Mouse (Mus musculus) liver, adult 2 months (tissue): ENCODE measurements around the gene Ccdc61. TPM values are rescaled to one million over a fixed set of nuclear protein-coding genes. Genes with fewer than 3 reads are reported as not detected.

Experiments used
- DNase-seq: peaks from one replicate; pipeline ENCODE4 v3.0.0-alpha.2; 2011; ENCODE audit warnings: low read depth, low spot score; ENCODE audit errors: extremely low read depth
- H3K27ac ChIP-seq: fragments of 200-500 bp; replicated peaks from 2 replicates; pipeline ENCODE4 v1.5.1; 2012; ENCODE audit warnings: low read depth, mild to moderate bottlenecking, control low read depth, inconsistent platforms, low read length; ENCODE audit not compliant: insufficient read depth
- H3K27me3 ChIP-seq: fragments of 200-500 bp; 2 replicates; pipeline ENCODE4 v1.6.1; 2012; ENCODE audit warnings: mild to moderate bottlenecking, moderate library complexity, low read length, inconsistent platforms; ENCODE audit not compliant: control insufficient read depth, insufficient read depth
- H3K36me3 ChIP-seq: fragments of 200-500 bp; 2 replicates; pipeline ENCODE4 v1.6.1; 2012; ENCODE audit warnings: low read length, inconsistent platforms; ENCODE audit not compliant: control insufficient read depth, insufficient read depth
- H3K4me1 ChIP-seq: fragments of 200-500 bp; 2 replicates; pipeline ENCODE4 v1.6.1; 2011; ENCODE audit warnings: low read length; ENCODE audit not compliant: control insufficient read depth, insufficient read depth
- H3K4me3 ChIP-seq: fragments of 200-500 bp; 2 replicates; pipeline ENCODE4 v1.5.1; 2011; ENCODE audit warnings: low read depth, mild to moderate bottlenecking, control low read depth, low read length, moderate library complexity; ENCODE audit not compliant: insufficient read depth
- H3K79me2 ChIP-seq: fragments of 200-500 bp; 2 replicates; pipeline ENCODE4 v1.6.1; 2012; ENCODE audit warnings: inconsistent platforms, mild to moderate bottlenecking, low read length, moderate library complexity; ENCODE audit not compliant: control insufficient read depth, insufficient read depth
- H3K9ac ChIP-seq: fragments of 200-500 bp; 2 replicates; pipeline ENCODE4 v1.6.1; 2012; ENCODE audit warnings: low read depth, mild to moderate bottlenecking, control low read depth, inconsistent platforms, low read length
- CTCF ChIP-seq: fragments of 200-500 bp; IDR thresholded peaks from 2 replicates; pipeline ENCODE4 v1.5.1; 2011; ENCODE audit warnings: low read depth, low read length, control low read depth
- POLR2A ChIP-seq: fragments of 200-500 bp; IDR thresholded peaks from 2 replicates; pipeline ENCODE4 v1.6.1; 2011; ENCODE audit warnings: low read length, control low read depth; ENCODE audit not compliant: insufficient read depth; ENCODE audit errors: extremely low read depth
- WGBS: fragments of 180-500 bp; shearing (Covaris S2); methylation state at CpG from one replicate; pipeline ENCODE4 v1.1.7; 2018; 5-methylcytosine and 5-hydroxymethylcytosine counted together
- polyA plus RNA-seq: library from polyadenylated mRNA; depleted of rRNA; stranded (reverse); fragments of >200 nt; gene quantifications from 2 replicates; pipeline ENCODE4 v1.2.3, GENCODE M21; 2012; rRNA removed
- total RNA-seq: library from RNA; depleted of rRNA; stranded (reverse); fragments of >200 nt; gene quantifications from 2 replicates; pipeline ENCODE4 v1.2.3, GENCODE M21; 2014; rRNA removed

The Ccdc61 gene
- total RNA-seq (5.6 and 7.7 TPM in 2 replicates), polyA plus RNA-seq (9.7 and 12.0 TPM in 2 replicates)

DNA sequence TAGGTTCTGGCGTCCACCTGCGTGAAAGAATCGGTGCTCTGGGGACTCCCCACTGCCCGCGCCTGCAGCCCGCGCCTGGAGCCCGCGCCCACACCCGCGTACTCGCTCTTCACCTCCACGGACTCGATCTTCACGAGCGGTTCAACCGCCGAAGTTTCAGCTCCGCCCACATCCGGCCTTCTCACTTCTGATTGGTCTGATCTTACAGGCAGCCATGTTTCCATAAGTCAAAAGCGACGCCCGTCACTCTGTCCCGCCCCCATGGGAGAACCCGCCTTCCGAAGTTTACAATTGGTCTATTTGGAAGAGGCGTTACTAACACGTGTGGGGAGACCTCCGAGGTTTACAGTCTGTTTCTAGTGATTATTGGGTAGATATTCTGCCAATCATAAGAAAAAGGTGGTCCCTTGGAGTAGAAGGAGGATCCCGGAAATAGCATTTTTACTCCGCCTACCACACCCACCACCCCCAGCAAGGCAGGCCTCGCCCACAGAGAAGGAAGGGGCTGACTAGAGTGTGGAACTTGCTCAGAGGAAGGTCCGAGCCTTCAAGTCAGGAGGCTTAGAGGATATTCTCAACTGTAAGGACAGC is at the start of gene Ccdc61:
TSS of gene Ccdc61 (minus strand) at position 175 of the 591 bp plus-strand sequence.
- Histone ChIP-seq H3K27me3 (no peaks in the 10 kb centered on the region), H3K4me3 (peak within 1 kb of the TSS; percentile 63), H3K4me1 (peaks cover 3% of the 10 kb centered on the region; the same call in 1 of the 2 replicates), H3K27ac (0 out of 2 replicates have a peak within 1 kb of the TSS, but pooled peaks have one; percentile 7), H3K79me2 (peaks cover 3% of the 10 kb centered on the region; the same call in 1 of the 2 replicates), H3K9ac (peak within 1 kb of the TSS; percentile 75), H3K36me3 (no peaks in the 10 kb centered on the region)
- DNase-seq: peak; percentile 99
- under 1% methylated on average over 33 of the region's 33 CpGs for WGBS
- TF ChIP-seq POLR2A: peak; percentile 63
- TF ChIP-seq CTCF: no peak

DNA sequence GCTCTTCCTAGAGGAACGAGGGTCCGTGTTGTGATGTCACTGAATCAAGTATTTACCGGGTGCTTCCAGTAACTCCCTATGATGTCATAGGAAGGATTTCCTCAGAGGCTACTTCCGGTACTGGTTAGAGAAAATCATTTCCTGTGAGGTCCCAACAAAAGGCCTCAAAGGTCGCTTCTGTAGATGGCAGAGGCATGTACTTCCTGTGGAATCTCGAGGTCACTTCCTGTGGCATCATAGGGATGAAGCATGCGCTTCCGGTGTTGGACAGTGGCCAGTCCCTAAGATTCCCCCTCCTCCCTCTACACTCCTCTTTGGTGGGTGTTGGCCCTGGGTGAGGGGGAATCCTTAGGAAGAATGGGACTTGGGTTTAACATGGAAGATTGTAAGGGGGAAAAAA is 49.2 kb upstream of the Ccdc61 start:
- Histone ChIP-seq H3K9ac (no peak overlapping the region), H3K4me3 (no peak overlapping the region), H3K4me1 (peaks cover 4% of the 10 kb centered on the region; the same call in 1 of the 2 replicates), H3K36me3 (no peaks in the 10 kb centered on the region), H3K27ac (peak overlapping the region; percentile 31), H3K79me2 (no peaks in the 10 kb centered on the region), H3K27me3 (peaks cover 13% of the 10 kb centered on the region; the same call in 1 of the 2 replicates)
- TF ChIP-seq CTCF (no peak), POLR2A (no peak)
- WGBS: 52% methylated on average over 8 of the region's 8 CpGs
- DNase-seq: peak; percentile 18

DNA sequence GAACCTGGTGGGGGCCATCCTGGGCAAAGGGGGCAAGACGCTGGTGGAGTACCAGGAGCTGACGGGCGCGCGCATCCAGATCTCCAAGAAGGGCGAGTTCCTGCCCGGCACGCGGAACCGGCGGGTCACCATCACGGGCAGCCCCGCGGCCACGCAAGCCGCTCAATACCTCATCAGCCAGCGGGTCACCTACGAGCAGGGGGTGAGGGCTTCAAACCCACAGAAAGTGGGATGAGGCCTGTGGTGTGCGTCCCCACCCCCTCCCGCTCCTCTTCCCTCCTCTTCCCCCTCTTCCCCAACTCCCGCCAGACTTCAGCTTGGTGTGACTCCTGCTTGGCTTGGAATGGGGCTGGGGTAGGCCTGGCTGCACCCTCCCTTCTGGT is 48.2 kb upstream of the Ccdc61 start:
- peak overlapping the region; percentile 82 for H3K9ac ChIP-seq
- DNase-seq: no peak
- WGBS: 5% methylated on average over 21 of the region's 21 CpGs
- peak overlapping the region; percentile 68 for H3K4me3 ChIP-seq
- peaks cover 12% of the 10 kb centered on the region; the same call in 1 of the 2 replicates for H3K27me3 ChIP-seq
- no peaks in the 10 kb centered on the region for H3K79me2 ChIP-seq
- no peak overlapping the region for H3K27ac ChIP-seq
- no peak for TF ChIP-seq CTCF
- no peak for TF ChIP-seq POLR2A
- H3K4me1 ChIP-seq: peaks cover 4% of the 10 kb centered on the region; the same call in 1 of the 2 replicates
- no peaks in the 10 kb centered on the region for H3K36me3 ChIP-seq

DNA sequence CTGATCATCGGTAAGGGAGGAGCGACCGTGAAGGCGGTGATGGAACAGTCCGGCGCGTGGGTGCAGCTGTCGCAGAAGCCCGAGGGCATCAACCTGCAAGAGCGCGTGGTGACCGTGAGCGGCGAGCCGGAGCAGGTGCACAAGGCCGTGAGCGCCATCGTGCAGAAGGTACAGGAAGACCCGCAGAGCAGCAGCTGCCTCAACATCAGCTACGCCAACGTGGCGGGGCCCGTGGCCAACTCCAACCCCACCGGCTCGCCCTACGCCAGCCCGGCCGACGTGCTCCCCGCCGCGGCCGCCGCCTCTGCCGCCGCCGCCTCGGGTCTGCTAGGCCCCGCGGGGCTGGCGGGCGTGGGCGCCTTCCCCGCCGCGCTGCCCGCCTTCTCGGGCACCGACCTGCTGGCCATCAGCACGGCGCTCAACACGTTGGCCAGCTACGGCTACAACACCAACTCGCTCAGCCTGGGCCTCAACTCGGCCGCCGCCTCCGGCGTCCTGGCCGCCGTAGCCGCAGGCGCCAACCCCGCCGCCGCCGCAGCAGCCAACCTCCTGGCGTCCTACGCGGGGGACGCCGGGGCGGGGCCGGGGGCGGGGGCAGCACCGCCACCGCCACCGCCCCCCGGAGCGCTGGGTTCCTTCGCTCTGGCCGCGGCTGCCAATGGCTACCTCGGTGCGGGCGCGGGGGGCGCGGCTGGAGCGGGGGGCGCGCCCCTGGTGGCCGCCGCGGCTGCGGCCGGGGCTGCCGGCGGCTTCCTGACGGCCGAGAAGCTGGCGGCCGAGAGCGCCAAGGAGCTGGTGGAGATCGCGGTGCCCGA is 47.6 kb upstream of the Ccdc61 start:
- Histone ChIP-seq H3K9ac (peak overlapping the region; percentile 94), H3K79me2 (no peaks in the 10 kb centered on the region), H3K36me3 (no peaks in the 10 kb centered on the region), H3K27ac (no peak overlapping the region), H3K4me1 (peaks cover 4% of the 10 kb centered on the region; the same call in 1 of the 2 replicates), H3K4me3 (peak overlapping the region; percentile 68), H3K27me3 (peaks cover 9% of the 10 kb centered on the region; the same call in 1 of the 2 replicates)
- 2% methylated on average over 91 of the region's 107 CpGs for WGBS
- peak; percentile 34 for DNase-seq
- TF ChIP-seq POLR2A (no peak), CTCF (no peak)

DNA sequence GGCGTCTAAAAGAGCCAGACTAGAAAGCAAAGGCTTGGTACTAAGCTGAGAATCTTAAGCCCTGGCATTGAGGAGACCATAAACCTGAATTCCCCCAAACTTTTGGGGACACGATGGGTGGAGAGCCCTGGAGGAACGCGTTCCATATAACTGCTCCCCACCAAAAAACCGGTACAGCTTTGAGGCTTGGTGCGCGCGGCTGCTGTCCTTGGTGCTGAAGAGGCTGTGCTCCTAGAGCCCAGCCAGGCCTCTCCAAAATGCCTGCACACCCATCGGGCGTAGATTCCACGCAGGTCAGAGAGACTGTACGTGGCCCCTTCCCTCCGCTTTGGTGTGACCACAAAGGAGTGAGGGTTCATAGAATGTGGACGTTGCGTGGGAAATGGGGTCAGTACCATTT is 41.2 kb upstream of the Ccdc61 start:
- Histone ChIP-seq H3K27me3 (no peaks in the 10 kb centered on the region), H3K4me1 (no peaks in the 10 kb centered on the region), H3K4me3 (no peak overlapping the region), H3K27ac (no peak overlapping the region), H3K36me3 (no peaks in the 10 kb centered on the region), H3K79me2 (no peaks in the 10 kb centered on the region), H3K9ac (no peak overlapping the region)
- 16% methylated on average over 15 of the region's 15 CpGs for WGBS
- DNase-seq: no peak
- TF ChIP-seq POLR2A: no peak
- no peak for TF ChIP-seq CTCF
